Mouse (Mus musculus) stomach, embryonic 14.5 days (tissue): ENCODE measurements around the gene Tcf25. TPM values are rescaled to one million over a fixed set of nuclear protein-coding genes. Genes with fewer than 3 reads are reported as not detected.

Experiments
- ATAC-seq: fragments of 200-750 bp; cut with Nextera tagmentation; 2 replicates; pipeline ENCODE4 v1.8.0; 2017; ENCODE audit warnings: low read depth, moderate TSS enrichment; ENCODE audit not compliant: insufficient number of reproducible peaks, insufficient read depth, low FRiP score
- H3K27ac ChIP-seq: fragments of 300-500 bp; sonication (generic); 2 replicates; pipeline ENCODE4 v1.5.1; 2014; ENCODE audit warnings: mild to moderate bottlenecking, low read length, moderate library complexity, mixed read lengths
- H3K27me3 ChIP-seq: fragments of 300-500 bp; sonication (generic); 2 replicates; pipeline ENCODE4 v1.6.1; 2014; ENCODE audit warnings: low read length, control low read depth, mixed read lengths; ENCODE audit not compliant: control insufficient read depth, insufficient read depth
- H3K36me3 ChIP-seq: fragments of 300-500 bp; sonication (generic); 2 replicates; pipeline ENCODE4 v1.6.1; 2014; ENCODE audit warnings: mild to moderate bottlenecking, control low read depth, low read length, moderate library complexity, mixed read lengths; ENCODE audit not compliant: control insufficient read depth, insufficient read depth
- H3K4me1 ChIP-seq: fragments of 300-500 bp; sonication (generic); 2 replicates; pipeline ENCODE4 v1.6.1; 2014; ENCODE audit warnings: low read length, control low read depth, mixed read lengths; ENCODE audit not compliant: control insufficient read depth, insufficient read depth
- H3K4me2 ChIP-seq: fragments of 300-500 bp; sonication (generic); replicated peaks from 2 replicates; pipeline ENCODE4 v1.6.1; 2014; ENCODE audit warnings: low read depth, low read length, control low read depth
- H3K4me3 ChIP-seq: fragments of 300-500 bp; sonication (generic); 2 replicates; pipeline ENCODE4 v1.5.1; 2014; ENCODE audit warnings: low read depth, low read length, control low read depth
- H3K9ac ChIP-seq: fragments of 300-500 bp; sonication (generic); replicated peaks from 2 replicates; pipeline ENCODE4 v1.6.1; 2014; ENCODE audit warnings: low read depth, mild to moderate bottlenecking, control low read depth, low read length, moderate library complexity, mixed read lengths
- H3K9me3 ChIP-seq: fragments of 300-500 bp; sonication (generic); 2 replicates; pipeline ENCODE4 v1.6.1; 2016; ENCODE audit warnings: low read depth, low read length, control low read depth; ENCODE audit not compliant: control insufficient read depth
- WGBS: fragments of 180-500 bp; shearing (Covaris S2); extraction: QIAGEN DNeasy Blood & Tissue Kit; methylation state at CpG from one replicate; pipeline ENCODE4 v1.1.7; 2014; 5-methylcytosine and 5-hydroxymethylcytosine counted together
- polyA plus RNA-seq: library from polyadenylated mRNA; unstranded; fragments of >200 nt; fragmentation: Nextera tagmentation; extraction: Ambion mirVana; gene quantifications from 2 replicates; pipeline ENCODE4 v1.2.1, GENCODE M21; 2014

Tcf25 gene
- polyA plus RNA-seq, 1 experiment from 2014 or later = 177 TPM

DNA sequence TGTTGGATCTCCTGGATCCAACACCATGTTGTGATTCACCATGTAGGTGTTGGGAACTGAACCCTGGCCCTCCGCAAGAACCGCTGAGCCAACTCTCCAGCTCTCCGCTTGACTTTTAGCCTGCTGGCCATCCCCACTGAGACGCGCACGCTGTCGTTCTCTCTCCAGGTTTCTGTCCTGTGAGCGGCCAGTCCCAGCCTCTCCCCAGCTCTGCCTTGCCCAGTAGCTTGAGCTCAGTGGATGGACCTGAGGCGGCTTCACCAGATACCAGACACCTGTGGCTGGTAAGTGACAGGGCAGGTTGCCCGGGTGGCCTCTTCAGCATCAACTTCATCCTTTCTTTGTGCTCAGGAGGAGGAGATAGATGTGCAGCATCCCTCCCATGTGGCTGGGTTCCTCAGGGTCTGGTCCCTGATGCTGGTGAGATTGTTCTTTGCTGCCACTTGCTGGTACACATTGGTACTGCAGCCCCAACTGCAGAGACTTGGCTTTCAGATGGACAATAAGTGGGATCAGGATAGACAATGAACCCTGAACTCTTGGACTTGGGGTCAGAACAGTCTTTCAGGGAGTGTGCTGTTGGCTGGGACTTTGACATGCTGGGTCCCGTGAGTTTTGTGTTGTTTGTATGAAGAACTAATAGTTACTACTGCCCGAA, 12.3 kb upstream of the Tcf25 start:
- Histone ChIP-seq H3K4me1 (no peaks in the 10 kb centered on the region), H3K9ac (no peak overlapping the region), H3K36me3 (no peaks in the 10 kb centered on the region), H3K9me3 (no peaks in the 10 kb centered on the region), H3K27me3 (no peaks in the 10 kb centered on the region), H3K27ac (no peak overlapping the region), H3K4me3 (no peak overlapping the region), H3K4me2 (no peak overlapping the region)
- no peak for ATAC-seq
- 43% methylated on average over 12 of the region's 12 CpGs for WGBS

DNA sequence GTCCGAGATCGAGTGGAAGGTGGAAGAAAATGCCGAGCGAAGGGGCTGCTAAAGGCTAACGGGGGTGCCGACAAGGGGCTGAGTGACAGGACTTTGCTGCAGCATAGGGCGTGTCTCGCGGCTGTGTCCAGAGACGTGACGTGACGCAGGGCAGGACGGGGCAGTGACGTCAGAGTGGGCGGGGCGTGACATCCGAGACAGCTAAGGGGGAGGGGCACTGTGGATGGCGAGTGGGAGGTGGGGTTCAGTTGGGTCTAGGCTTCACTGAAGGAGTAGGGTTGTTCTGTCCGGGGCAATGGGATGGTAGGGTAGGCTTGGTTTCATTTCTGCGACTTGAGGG, 656 bp downstream of the Tcf25 start:
- no peaks in the 10 kb centered on the region for H3K27me3 ChIP-seq
- H3K4me1 ChIP-seq = peaks cover 5% of the 10 kb centered on the region; the same call in 1 of the 2 replicates
- peak; percentile 79 for ATAC-seq
- peak overlapping the region; percentile 96 for H3K27ac ChIP-seq
- peak overlapping the region; percentile 67 for H3K9ac ChIP-seq
- under 1% methylated on average over 20 of the region's 20 CpGs for WGBS
- H3K4me2 ChIP-seq = peak overlapping the region; percentile 87
- H3K4me3 ChIP-seq = peak overlapping the region; percentile 73
- no peaks in the 10 kb centered on the region for H3K36me3 ChIP-seq
- H3K9me3 ChIP-seq = no peaks in the 10 kb centered on the region

DNA sequence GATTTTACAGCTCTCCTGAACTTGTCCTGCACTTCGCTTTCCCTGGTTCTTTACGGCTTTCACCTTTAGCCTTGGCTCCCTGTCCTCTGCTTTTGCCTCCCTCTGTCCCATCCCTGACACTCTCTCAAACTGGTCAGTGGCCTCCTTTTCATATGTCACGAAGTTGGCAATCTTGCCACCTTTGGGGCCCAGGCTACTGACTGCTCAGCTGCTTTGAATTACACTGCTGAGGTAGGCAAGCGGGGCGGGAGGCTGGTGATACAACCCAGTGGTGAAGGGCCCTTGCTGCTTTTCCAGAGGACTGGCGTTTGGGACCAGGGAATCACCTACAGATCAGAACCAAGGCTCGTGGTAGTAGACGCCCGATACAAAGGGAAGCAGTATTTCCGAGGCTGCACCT, 2.1 kb downstream of the Tcf25 start:
- no peak overlapping the region for H3K9ac ChIP-seq
- ATAC-seq = no peak
- no peak overlapping the region for H3K4me2 ChIP-seq
- no peaks in the 10 kb centered on the region for H3K9me3 ChIP-seq
- H3K27ac ChIP-seq = no peak overlapping the region
- H3K4me3 ChIP-seq = no peak overlapping the region
- peaks cover 5% of the 10 kb centered on the region; the same call in 1 of the 2 replicates for H3K4me1 ChIP-seq
- H3K27me3 ChIP-seq = no peaks in the 10 kb centered on the region
- WGBS = 86% methylated on average over 10 of the region's 10 CpGs
- H3K36me3 ChIP-seq = no peaks in the 10 kb centered on the region; the same call in 1 of the 2 replicates

DNA sequence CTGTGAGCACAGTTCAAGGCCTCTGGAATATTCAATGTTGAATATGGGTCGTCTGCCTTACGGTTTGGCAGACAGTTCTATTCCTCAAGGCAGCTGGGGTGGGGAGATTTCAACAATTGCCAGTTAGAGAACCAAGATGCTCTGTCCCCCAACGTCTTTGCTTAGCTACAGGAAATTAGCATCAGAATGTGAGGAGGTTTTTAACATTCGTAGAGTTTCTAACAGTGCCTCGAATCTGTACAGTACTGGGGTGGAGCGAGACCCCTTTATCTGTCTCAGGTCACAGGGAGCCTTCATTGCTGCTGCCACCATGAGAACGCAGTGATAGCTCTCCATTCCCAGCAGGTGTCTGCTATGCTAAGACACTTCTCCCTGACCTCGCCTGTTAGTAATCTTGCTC, 2.6 kb downstream of the Tcf25 start:
- Histone ChIP-seq H3K4me3 (no peak overlapping the region), H3K36me3 (no peaks in the 10 kb centered on the region; the same call in 1 of the 2 replicates), H3K4me2 (no peak overlapping the region), H3K4me1 (peaks cover 5% of the 10 kb centered on the region; the same call in 1 of the 2 replicates), H3K9me3 (no peaks in the 10 kb centered on the region), H3K27ac (no peak overlapping the region), H3K27me3 (no peaks in the 10 kb centered on the region), H3K9ac (no peak overlapping the region)
- 78% methylated on average over 8 of the region's 8 CpGs for WGBS
- no peak for ATAC-seq

DNA sequence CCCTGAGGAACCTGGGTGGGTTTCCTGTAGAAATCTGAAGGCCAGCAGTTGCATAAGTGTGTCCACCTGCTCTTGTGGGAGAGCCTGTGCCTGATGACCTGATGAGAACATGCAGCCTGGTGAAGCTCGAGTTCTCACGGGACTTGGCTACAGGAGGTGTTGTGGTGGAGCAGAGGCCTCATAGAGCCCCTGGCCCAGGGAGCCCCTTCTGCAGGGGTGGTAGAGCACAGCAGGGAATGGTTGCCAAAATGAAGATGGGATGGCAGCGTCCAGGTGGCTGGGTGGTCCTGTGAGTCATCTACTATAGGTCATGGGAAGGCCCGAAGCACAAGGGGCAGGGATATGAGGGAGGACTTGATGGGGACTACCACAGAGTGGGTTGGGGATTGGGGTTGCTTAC, 8.2 kb downstream of the Tcf25 start:
- no peak for ATAC-seq
- 86% methylated on average over 4 of the region's 4 CpGs for WGBS
- no peaks in the 10 kb centered on the region for H3K9me3 ChIP-seq
- no peak overlapping the region for H3K9ac ChIP-seq
- peaks cover 51% of the 10 kb centered on the region for H3K36me3 ChIP-seq
- H3K27me3 ChIP-seq = no peaks in the 10 kb centered on the region
- no peak overlapping the region for H3K27ac ChIP-seq
- H3K4me1 ChIP-seq = no peaks in the 10 kb centered on the region
- no peak overlapping the region for H3K4me2 ChIP-seq
- H3K4me3 ChIP-seq = no peak overlapping the region

DNA sequence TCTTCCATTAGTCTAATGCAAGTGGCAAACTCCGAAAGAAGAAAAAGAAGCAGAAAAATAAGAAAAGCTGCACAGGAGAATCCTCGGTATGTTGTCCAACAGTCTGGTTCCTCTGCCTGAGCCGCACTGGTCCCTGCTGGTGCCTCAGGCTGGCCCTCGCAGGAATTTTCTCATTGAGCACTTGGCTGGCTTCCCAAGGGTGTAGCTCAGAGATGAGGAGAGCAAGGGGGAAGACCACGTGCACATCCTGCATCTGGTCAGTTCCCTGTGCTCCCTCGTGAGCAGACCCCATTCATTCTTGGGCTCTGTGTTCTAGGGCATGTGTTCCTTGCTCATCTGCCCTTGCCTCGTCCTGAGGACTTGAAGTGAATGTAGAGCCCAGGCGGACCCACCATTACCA, 9.0 kb downstream of the Tcf25 start:
- H3K27me3 ChIP-seq = no peaks in the 10 kb centered on the region
- H3K27ac ChIP-seq = no peak overlapping the region
- peaks cover 59% of the 10 kb centered on the region for H3K36me3 ChIP-seq
- H3K4me3 ChIP-seq = no peak overlapping the region
- no peak overlapping the region for H3K4me2 ChIP-seq
- no peaks in the 10 kb centered on the region for H3K9me3 ChIP-seq
- 87% methylated on average over 8 of the region's 8 CpGs for WGBS
- H3K9ac ChIP-seq = no peak overlapping the region
- ATAC-seq = no peak
- no peaks in the 10 kb centered on the region for H3K4me1 ChIP-seq

DNA sequence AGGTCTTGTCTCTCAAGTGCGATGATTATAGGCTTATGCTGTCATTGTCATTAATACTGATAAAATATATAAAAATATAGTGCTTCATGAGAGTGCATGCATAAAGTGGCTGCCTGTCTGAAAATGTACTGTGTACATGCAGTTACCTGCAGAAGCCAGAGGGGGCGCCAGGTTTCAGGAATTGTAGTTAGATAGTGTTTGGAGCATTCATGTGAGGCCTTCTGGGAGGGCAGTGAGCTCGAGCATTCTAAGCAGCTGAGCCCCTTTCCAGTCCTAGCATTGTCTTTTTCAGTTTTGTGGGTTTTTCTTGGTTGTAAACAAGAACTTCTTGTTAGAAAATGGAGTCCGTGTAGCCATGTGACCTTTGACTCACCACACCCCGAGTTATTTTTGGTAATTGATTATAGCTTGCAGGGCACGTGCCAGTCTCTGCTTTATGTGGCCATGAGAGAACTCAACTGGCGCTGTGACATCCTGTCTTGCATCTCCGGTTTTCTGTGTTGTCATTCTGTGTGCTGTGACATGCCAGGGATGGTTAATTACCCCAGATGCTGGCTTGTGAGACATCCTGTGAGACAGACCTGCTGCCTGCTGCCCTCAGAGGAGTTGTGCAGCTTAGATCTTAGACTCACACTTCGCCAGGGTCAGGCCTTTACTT, 11.5 kb downstream of the Tcf25 start:
- H3K4me3 ChIP-seq = no peak overlapping the region
- whole genome bisulfite sequencing = 66% methylated on average over 9 of the region's 9 CpGs
- no peak overlapping the region for H3K27ac ChIP-seq
- H3K36me3 ChIP-seq = peaks cover 82% of the 10 kb centered on the region
- H3K4me1 ChIP-seq = no peaks in the 10 kb centered on the region
- no peaks in the 10 kb centered on the region for H3K27me3 ChIP-seq
- H3K4me2 ChIP-seq = no peak overlapping the region
- no peak overlapping the region for H3K9ac ChIP-seq
- ATAC-seq = no peak
- no peaks in the 10 kb centered on the region for H3K9me3 ChIP-seq

DNA sequence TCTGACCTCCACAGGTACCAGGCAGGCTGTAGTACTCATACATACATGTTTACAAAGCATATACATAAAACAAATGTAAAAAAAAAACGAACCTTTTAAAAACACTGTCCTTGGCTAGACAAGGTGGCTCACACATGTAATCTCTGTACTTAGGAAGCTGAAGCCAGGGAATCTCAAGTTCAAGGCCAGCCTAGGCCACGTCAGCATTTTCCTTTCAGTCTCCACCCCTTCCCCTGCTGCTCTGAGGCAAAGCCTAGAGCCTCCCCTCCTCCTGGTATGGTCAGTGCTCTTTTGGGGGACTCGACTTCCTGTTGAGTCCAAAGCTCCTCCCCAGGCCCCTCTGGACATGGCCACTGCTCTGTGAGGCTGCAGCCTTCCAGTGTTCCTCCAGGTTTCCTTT, 13.5 kb downstream of the Tcf25 start:
- H3K9me3 ChIP-seq = no peaks in the 10 kb centered on the region
- WGBS = 74% methylated on average over 3 of the region's 3 CpGs
- H3K4me2 ChIP-seq = no peak overlapping the region
- ATAC-seq = no peak
- H3K27ac ChIP-seq = no peak overlapping the region
- H3K27me3 ChIP-seq = no peaks in the 10 kb centered on the region
- H3K36me3 ChIP-seq = peaks cover 91% of the 10 kb centered on the region
- no peak overlapping the region for H3K9ac ChIP-seq
- H3K4me1 ChIP-seq = no peaks in the 10 kb centered on the region
- no peak overlapping the region for H3K4me3 ChIP-seq

DNA sequence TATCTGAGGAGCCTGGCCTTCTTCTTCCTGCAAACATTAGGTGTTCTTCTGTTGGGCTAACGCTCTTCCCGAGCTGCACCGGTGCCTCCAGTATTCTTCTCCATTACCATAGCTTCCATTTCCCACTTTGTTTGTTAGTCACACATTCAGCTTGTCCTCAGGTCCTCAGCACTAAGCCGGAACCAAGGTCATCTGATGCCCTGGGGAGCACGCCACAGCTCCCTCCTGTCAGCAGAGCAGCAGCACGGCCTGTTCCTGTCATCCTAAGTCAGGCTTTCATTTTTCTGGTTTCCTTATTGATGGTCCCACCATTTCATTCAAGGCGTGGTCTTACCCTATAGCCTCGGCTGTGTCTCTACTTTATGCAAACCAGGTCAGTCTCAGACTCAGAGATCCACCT, 14.2 kb downstream of the Tcf25 start:
- H3K4me2 ChIP-seq = no peak overlapping the region
- no peak overlapping the region for H3K9ac ChIP-seq
- peaks cover 91% of the 10 kb centered on the region for H3K36me3 ChIP-seq
- no peaks in the 10 kb centered on the region for H3K9me3 ChIP-seq
- no peak for ATAC-seq
- 95% methylated on average over 8 of the region's 8 CpGs for WGBS
- no peaks in the 10 kb centered on the region for H3K27me3 ChIP-seq
- H3K4me3 ChIP-seq = no peak overlapping the region
- no peak overlapping the region for H3K27ac ChIP-seq
- no peaks in the 10 kb centered on the region for H3K4me1 ChIP-seq
